Mouse (Mus musculus) spleen, adult 2 months (tissue): ENCODE results near the gene Gm7942. TPM values are rescaled to one million over a fixed set of nuclear protein-coding genes. Genes with fewer than 3 reads are reported as not detected.
"Not testable (repeated sequence)": the region's sequence is repeated elsewhere in the genome, so short reads cannot be mapped to it uniquely, and the experiment has no call there.

Experiments
- DNase-seq, 2 experiments: peaks; one replicate each; pipeline versions ENCODE4 v3.0.0 to v3.0.0-alpha.2; 2012 to 2021; ENCODE audit warnings: low spot score in 2 of 2, low read depth in 1 of 2
- H3K27ac ChIP-seq: fragments of 200-500 bp; 2 replicates; pipeline ENCODE4 v1.5.1; 2012; ENCODE audit warnings: low read length, inconsistent platforms; ENCODE audit not compliant: insufficient read depth
- H3K27me3 ChIP-seq: fragments of 200-500 bp; 2 replicates; pipeline ENCODE4 v1.6.1; 2012; ENCODE audit warnings: mild to moderate bottlenecking, moderate library complexity, low read length, inconsistent platforms; ENCODE audit not compliant: control insufficient read depth, insufficient read depth
- H3K36me3 ChIP-seq: fragments of 200-500 bp; 2 replicates; pipeline ENCODE4 v1.6.1; 2012; ENCODE audit warnings: mild to moderate bottlenecking, low read length, inconsistent platforms; ENCODE audit not compliant: control insufficient read depth, insufficient read depth
- H3K4me1 ChIP-seq: fragments of 200-500 bp; 2 replicates; pipeline ENCODE4 v1.6.1; 2011; ENCODE audit warnings: inconsistent platforms; ENCODE audit not compliant: control insufficient read depth, insufficient read depth, insufficient read length
- H3K4me3 ChIP-seq: fragments of 200-500 bp; 2 replicates; pipeline ENCODE4 v1.5.1; 2011; ENCODE audit warnings: mild to moderate bottlenecking, inconsistent platforms; ENCODE audit not compliant: insufficient read depth, insufficient read length; ENCODE audit errors: extremely low read depth
- WGBS: fragments of 180-500 bp; shearing (Covaris S2); methylation state at CpG from one replicate; pipeline ENCODE4 v1.1.7; 2018; 5-methylcytosine and 5-hydroxymethylcytosine counted together
- polyA plus RNA-seq: library from polyadenylated mRNA; depleted of rRNA; stranded (reverse); fragments of >200 nt; gene quantifications from 2 replicates; pipeline ENCODE4 v1.2.3, GENCODE M21; 2012; rRNA removed

Gene Gm7942
- not detected in 2 replicates for polyA plus RNA-seq

DNA sequence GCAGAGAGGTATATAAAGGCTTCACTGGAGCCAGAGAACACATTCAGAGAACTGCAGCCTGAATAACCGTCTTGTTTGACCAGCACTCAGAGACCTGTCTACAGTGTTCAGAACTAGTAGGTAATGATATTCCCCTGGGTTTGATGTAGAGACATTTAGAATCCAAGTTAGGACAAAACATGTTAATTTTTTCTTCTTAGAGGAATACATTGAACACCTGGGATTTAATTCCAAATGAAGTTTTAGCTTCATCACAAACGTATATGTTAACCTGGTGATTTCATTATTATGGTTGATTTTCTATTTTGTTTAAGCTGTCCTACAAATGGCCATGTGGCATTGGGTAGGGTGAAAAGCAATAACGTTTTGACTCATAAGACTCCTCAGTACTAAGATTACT lies at the start of gene Gm7942:
Gene Gm7942 (plus strand): TSS at position 301 of the 400 bp plus-strand sequence.
- H3K4me1 ChIP-seq, H3K27ac ChIP-seq, H3K4me3 ChIP-seq, DNase-seq, H3K36me3 ChIP-seq, H3K27me3 ChIP-seq: not testable (repeated sequence)
- WGBS = no CpG with 5 or more reads among the region's 3 CpGs

Other genes with a start within 250 kb of the Gm7942 start
- gene Gm3183, start 241.5 kb upstream of the Gm7942 start, polyA plus RNA-seq = not detected in 2 replicates
- gene Gm6367, start 118.3 kb upstream of the Gm7942 start, polyA plus RNA-seq = not detected in 2 replicates
- gene Gm16513, start 75.7 kb downstream of the Gm7942 start, polyA plus RNA-seq = not detected in 2 replicates
- gene Gm10424, start 165.8 kb downstream of the Gm7942 start, polyA plus RNA-seq = not detected in 2 replicates
- not detected in 2 replicates for gene Gm3259, start 199.0 kb downstream of the Gm7942 start, polyA plus RNA-seq